Mouse (Mus musculus): ENCODE measurements around the gene Naa80.

Gene Naa80

DNA sequence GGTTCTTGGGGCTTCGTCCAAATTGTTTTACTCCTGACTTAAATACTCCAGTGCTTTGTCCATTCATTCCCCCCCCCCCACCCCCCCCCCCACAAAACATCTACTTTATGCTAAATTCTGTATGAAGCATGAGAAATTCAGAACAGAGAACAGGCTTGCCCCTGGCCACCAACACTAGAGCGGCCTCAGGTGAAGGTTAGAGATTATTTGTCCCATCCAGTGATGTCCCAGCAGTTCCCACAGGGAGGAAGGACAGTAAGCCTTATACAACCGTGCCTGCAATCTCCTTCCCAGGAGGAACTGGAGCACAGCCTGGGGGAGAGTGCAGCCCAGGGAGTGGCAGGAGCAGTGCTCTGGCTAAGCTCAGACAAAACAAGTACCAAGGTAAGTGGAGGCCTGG lies at the start of gene Naa80:
Gene Naa80 (plus strand): TSS at position 301 of the 400 bp plus-strand sequence.
- DNase-seq (ENCODE audit: low read depth), result no peak

GRCm38 (mm10) chr9:107533791-107534407 lies 44.8 kb upstream of the Naa80 start, which contains the start of gene Tmem115:
TSS of gene Tmem115 (plus strand) at chr9:107533945.
- peak; percentile 95 for DNase-seq (ENCODE audit: low read depth)

- peak; percentile 36 for DNase-seq (ENCODE audit: low read depth)
Observed at GRCm38 (mm10) chr9:107534408-107535202, 44.1 kb upstream of the Naa80 start.

DNA sequence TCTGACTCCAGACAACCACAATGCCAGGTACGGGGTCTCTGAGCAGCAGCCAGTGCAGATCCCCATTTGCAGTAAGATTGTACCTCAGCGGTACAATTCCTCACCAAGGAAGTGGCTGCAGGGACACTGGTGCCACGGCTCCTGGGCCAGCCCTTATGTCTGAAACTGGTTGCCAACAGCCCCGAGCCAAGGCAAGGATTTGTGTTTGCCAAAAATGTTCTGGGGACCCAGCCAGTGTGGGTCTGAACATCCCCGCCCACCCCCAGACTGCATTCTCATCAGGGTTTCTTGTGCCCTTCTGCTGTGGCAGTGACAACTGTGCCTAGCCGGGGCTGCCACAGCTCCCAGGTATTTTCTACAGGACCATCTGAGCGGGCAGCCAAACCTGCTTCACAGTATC lies 40.5 kb upstream of the Naa80 start:
- DNase-seq (ENCODE audit: low read depth), result no peak

DNA sequence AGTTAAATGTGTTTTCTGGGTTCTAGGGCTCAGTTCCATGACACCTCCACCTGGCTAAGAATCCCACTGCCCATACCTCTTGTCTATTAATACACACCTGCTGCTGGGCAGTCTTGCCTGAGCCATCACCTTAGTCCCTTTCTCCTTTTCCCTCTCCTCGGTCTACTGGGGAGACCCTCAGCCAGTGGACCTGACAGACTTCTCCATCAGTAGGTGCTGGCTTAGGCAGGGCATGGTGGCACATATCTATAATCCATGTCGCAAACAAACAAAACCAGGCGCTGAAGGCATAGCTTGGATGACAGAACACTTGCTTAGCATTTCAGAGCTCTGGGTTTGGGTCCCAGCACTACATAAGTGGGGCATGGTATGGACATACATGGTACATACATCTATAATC lies 40.0 kb upstream of the Naa80 start:
- DNase-seq (ENCODE audit: low read depth), result no peak

- DNase-seq (ENCODE audit: low read depth), result no peak
Observed at GRCm38 (mm10) chr9:107539940-107540339, 38.7 kb upstream of the Naa80 start.

DNA sequence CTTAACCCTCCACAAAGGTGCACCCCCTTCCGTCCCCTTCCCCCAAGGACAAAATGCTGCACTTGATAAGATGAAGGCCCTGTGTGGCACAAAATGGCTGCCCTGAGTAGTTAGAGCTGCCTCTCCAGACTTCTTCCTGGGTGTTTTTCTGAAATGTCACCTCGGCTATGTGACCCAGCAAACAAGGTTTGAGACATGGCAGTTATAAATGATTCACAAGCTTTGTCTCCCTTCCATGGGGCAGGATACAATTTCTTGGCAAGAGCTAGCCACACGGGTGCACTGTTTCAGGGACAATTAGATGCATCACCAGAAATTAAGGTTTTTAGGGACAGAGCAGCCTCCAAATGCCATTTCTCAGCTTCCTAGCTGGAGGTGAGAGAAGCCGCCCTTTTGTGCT lies 38.3 kb upstream of the Naa80 start:
- no peak for DNase-seq (ENCODE audit: low read depth)

- no peak for DNase-seq (ENCODE audit: low read depth)
Observed at GRCm38 (mm10) chr9:107541005-107541404, 37.7 kb upstream of the Naa80 start.

DNA sequence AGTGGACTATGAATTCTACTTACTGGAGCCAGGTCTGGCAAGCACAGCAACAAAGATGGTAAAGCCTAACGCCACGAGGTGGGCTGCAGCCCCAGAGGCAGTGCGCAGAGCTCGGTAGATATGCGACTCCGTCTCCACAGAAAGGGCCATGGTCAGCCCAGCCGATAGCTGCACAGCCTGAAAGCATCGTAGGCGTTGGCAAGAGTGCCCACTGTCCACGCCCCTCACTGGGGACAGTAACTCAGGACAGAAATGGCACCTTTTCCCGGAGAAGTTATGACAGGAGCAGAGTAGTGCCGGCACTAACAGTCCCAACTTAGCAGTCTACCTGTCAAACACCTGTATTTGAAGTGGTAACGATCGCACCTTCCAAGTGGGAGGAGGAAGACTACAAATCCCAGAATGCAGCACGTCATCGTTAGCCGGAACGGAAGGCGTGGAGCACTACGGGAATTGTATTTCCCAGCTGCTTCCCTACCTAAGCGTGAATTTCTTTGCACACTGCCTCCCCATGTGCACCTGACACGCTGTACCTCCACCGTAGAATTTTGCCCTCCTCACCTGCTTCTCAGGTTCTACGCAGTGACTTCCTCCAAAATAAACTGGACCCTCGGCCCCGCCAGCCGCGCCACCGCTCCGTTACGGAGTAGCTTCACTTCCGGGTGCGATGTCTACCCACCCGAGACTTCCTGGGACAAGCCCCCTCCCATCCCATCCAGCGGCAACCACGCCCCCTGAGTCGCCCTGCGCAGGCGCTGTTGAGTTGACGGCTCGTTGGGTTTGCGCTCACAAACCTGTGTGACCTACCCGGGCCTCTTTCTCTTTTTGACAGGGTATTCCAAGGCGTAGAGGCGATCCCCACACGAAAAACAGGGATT lies 37.0 kb upstream of the Naa80 start, which contains the start of the genes Cyb561d2 and Nprl2:
Gene Cyb561d2 (minus strand): TSS at position 720 of the 878 bp plus-strand sequence.
Gene Nprl2 (plus strand): TSS at position 753 of the 878 bp plus-strand sequence.
- DNase-seq (ENCODE audit: low read depth), result peak; percentile 94

DNA sequence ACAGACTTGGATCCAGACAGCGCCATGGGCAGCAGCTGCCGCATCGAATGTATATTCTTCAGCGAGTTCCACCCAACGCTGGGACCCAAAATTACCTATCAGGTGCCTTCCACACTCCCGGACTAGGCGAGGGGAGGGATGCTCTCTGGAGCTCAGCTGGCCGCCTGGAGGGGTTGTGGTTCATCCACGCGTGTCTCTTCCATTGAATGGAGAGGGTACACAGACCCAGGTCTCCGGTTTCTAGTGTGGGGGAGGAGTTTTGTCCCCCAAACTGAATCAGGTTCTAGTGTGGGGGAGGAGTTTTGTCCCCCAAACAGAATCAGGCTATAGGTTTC lies 36.4 kb upstream of the Naa80 start:
- DNase-seq (ENCODE audit: low read depth), result no peak

DNA sequence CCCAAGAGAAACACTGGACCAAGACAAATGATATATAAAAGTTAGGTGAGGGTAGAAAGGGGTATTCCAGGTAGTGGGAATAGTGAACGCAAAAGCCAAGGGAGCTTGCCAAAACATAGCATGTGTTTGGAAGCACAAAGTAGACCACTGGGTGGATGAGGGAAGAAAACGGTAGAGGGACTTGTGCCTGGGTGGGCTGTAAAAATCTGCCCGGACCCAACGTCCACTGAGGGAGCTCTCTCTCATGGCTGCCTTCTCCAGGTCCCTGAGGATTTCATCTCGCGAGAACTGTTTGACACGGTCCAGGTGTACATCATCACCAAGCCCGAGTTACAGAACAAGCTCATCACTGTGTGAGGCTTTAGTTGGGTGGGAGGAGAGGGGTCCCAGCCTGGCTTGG lies 36.0 kb upstream of the Naa80 start:
- no peak for DNase-seq (ENCODE audit: low read depth)

- DNase-seq (ENCODE audit: low read depth), result no peak
Observed at GRCm38 (mm10) chr9:107543299-107543698, 35.4 kb upstream of the Naa80 start.

DNA sequence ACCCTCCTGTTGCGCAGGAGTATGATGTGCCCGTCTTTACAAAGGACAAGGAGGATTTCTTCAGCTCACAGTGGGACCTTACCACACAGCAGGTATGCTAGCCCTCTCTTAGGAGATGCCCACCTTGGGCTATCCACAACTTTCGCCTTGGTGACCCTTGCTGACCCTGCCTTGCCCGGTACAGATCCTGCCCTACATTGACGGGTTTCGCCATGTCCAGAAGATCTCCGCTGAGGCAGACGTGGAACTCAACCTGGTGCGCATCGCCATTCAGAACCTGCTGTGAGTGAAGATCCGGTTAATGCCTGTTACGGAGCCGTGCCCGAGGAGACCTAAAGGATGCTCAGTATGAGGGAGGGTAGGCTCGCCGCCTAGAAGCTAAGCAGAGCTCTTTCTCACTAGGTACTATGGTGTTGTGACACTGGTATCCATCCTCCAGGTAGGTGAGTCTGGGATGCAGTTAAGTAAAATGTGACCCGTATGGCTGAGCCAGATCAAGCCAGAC lies 34.4 kb upstream of the Naa80 start:
- no peak for DNase-seq (ENCODE audit: low read depth)

- DNase-seq (ENCODE audit: low read depth), result no peak
Observed at GRCm38 (mm10) chr9:107544729-107545128, 34.0 kb upstream of the Naa80 start.

- DNase-seq (ENCODE audit: low read depth), result no peak
Observed at GRCm38 (mm10) chr9:107545199-107545598, 33.5 kb upstream of the Naa80 start.

GRCm38 (mm10) chr9:107545602-107546001 lies 33.1 kb upstream of the Naa80 start:
- DNase-seq (ENCODE audit: low read depth), result peak; percentile 87

DNA sequence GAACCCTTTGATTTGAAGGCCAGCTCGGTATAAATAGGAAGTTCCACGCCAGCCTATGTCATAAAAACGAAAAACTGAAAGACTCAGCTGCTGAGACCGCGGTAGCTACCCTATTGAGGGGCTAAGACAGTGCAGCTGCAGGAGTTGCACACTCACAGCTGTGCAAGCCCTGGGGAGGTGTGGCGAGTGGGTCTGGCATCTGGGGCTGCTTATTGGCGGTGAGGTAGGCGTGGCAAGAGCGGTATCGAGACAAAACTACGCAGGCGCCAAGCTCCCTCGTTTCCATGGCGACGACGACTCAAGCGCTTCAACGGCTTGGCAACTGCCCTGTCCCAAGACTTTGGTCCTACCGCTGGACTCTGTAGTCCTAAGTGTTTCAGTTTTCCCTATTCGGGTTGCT lies 31.7 kb upstream of the Naa80 start, which contains the start of gene Zmynd10:
Gene Zmynd10 (plus strand): TSS at position 273 of the 400 bp plus-strand sequence.
- DNase-seq (ENCODE audit: low read depth), result peak; percentile 92

DNA sequence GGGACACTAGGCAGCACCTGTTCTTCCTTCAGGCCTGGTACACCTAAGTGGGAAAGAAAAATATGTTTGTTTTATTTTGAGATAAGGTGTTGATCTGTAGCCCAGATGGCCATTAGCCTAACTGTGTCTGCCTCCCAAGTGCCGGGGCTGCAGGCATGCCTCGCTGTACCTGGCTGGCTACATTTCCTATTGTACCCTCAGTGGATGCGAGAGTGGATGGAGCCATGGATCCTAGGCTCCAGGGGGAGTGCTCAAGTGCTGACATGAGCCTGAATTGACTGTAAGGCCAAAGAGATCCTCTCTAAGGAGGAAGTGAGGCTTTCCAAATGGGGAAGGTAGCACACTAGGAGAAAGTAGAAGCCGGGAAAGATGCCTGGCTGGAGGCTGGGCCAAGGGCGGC lies 30.7 kb upstream of the Naa80 start:
- DNase-seq (ENCODE audit: low read depth), result no peak

DNA sequence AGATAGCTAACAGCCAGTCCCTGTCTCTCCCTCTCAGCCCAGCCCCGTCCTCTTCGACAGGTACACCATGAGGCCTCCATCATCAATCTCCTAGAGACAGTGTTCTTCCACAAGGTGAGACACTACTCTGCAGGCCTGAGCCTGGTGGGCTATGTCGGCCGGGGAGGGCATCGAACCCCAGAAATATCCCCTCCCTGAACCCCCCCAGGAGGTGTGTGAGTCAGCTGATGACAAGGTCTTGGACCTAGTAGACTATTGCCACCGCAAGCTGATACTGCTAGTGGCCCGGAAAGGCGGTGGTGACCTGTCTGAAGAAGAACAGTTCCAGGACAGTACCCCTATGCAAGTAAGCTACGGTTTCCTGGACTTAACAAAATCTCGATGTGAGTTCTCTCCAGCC lies 29.9 kb upstream of the Naa80 start:
- DNase-seq (ENCODE audit: low read depth), result no peak

- DNase-seq (ENCODE audit: low read depth), result no peak
Observed at GRCm38 (mm10) chr9:107549297-107550074, 29.2 kb upstream of the Naa80 start.

DNA sequence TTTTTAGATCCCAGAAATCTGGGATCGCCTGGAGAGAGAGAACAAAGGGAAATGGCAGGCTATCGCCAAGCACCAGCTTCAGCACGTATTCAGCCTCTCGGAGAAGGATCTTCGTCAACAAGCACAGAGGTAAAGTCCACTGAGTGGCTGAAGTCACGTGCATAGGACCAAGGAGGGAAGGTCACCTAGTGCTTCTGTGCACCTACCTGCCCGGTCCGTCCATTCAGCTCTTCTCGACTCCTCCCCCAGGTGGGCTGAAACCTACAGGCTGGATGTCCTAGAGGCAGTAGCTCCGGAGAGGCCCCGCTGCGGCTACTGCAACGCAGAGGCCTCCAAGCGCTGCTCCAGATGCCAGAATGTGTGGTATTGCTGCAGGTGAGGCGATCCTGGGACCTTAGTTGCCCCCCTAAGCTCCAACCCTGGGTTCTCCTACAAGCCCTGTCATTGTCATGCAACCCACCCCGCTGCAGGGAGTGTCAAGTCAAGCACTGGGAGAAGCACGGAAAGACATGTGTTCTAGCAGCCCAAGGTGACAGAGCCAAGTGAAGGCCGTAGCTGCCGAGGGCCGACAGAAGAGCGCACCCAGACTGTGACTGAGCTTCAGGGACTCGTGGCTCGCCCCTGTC lies 28.1 kb upstream of the Naa80 start:
- DNase-seq (ENCODE audit: low read depth), result no peak
